Mouse (Mus musculus) neural tube, embryonic 10.5 days (tissue): Measurements from ENCODE around the gene Cacna1c.

Experiments
- DNase-seq: peaks from one replicate; pipeline ENCODE4 v3.0.0-alpha.2; 2017; ENCODE audit warnings: low spot score; ENCODE audit errors: extremely low spot score

Cacna1c gene

GRCm38 (mm10) chr6:118963806-118964205 is 232.4 kb downstream of the Cacna1c start:
- DNase-seq, result no peak

- DNase-seq, result no peak
Observed at GRCm38 (mm10) chr6:118963283-118963682, 232.9 kb downstream of the Cacna1c start.

- no peak for DNase-seq
Observed at GRCm38 (mm10) chr6:118958529-118958928, 237.7 kb downstream of the Cacna1c start.

- no peak for DNase-seq
Observed at GRCm38 (mm10) chr6:118956234-118956633, 240.0 kb downstream of the Cacna1c start.

GRCm38 (mm10) chr6:118955777-118956176 is 240.4 kb downstream of the Cacna1c start:
- DNase-seq, result no peak

- DNase-seq, result no peak
Observed at GRCm38 (mm10) chr6:118954988-118955554, 241.1 kb downstream of the Cacna1c start.

- no peak for DNase-seq
Observed at GRCm38 (mm10) chr6:118952377-118952776, 243.8 kb downstream of the Cacna1c start.

GRCm38 (mm10) chr6:118950190-118950589 is 246.0 kb downstream of the Cacna1c start:
- DNase-seq, result peak; percentile 26

- no peak for DNase-seq
Observed at GRCm38 (mm10) chr6:118947286-118947685, 248.9 kb downstream of the Cacna1c start.

- DNase-seq, result no peak
Observed at GRCm38 (mm10) chr6:118946660-118947059, 249.6 kb downstream of the Cacna1c start.

GRCm38 (mm10) chr6:118944093-118944492 is 252.1 kb downstream of the Cacna1c start:
- no peak for DNase-seq

- DNase-seq, result no peak
Observed at GRCm38 (mm10) chr6:118941816-118942215, 254.4 kb downstream of the Cacna1c start.

- no peak for DNase-seq
Observed at GRCm38 (mm10) chr6:118941036-118941435, 255.2 kb downstream of the Cacna1c start.

- DNase-seq, result no peak
Observed at GRCm38 (mm10) chr6:118939626-118940025, 256.6 kb downstream of the Cacna1c start.

GRCm38 (mm10) chr6:118938386-118939096 is 257.7 kb downstream of the Cacna1c start:
- no peak for DNase-seq

- DNase-seq, result no peak
Observed at GRCm38 (mm10) chr6:118937536-118937935, 258.7 kb downstream of the Cacna1c start.

GRCm38 (mm10) chr6:118935520-118936415 is 260.4 kb downstream of the Cacna1c start:
- no peak for DNase-seq

- DNase-seq, result no peak
Observed at GRCm38 (mm10) chr6:118934243-118934902, 261.8 kb downstream of the Cacna1c start.

GRCm38 (mm10) chr6:118933017-118933594 is 263.1 kb downstream of the Cacna1c start:
- no peak for DNase-seq

GRCm38 (mm10) chr6:118932002-118932700 is 264.1 kb downstream of the Cacna1c start:
- no peak for DNase-seq

- DNase-seq, result no peak
Observed at GRCm38 (mm10) chr6:118926669-118927068, 269.5 kb downstream of the Cacna1c start.
